Mouse (Mus musculus) heart, embryonic 12.5 days (tissue): Measurements from ENCODE around the gene Fah. TPM values are rescaled to one million over a fixed set of nuclear protein-coding genes. Genes with fewer than 3 reads are reported as not detected.

Source experiments
- ATAC-seq: fragments of 200-750 bp; cut with Nextera tagmentation; 2 replicates; pipeline ENCODE4 v1.8.0; 2017; ENCODE audit warnings: moderate TSS enrichment, moderate library complexity; ENCODE audit not compliant: insufficient number of reproducible peaks, low FRiP score
- H3K27ac ChIP-seq: fragments of 300-500 bp; sonication (generic); 2 replicates; pipeline ENCODE4 v1.5.1; 2016; ENCODE audit warnings: mild to moderate bottlenecking, moderate library complexity; ENCODE audit not compliant: poor library complexity, severe bottlenecking
- H3K27me3 ChIP-seq: fragments of 300-500 bp; sonication (generic); replicated peaks from 2 replicates; pipeline ENCODE4 v1.6.1; 2016; ENCODE audit warnings: mild to moderate bottlenecking, moderate library complexity
- H3K36me3 ChIP-seq: fragments of 300-500 bp; sonication (generic); 2 replicates; pipeline ENCODE4 v1.6.1; 2016; ENCODE audit warnings: mild to moderate bottlenecking, moderate library complexity
- H3K4me1 ChIP-seq: fragments of 300-500 bp; sonication (generic); replicated peaks from 2 replicates; pipeline ENCODE4 v1.6.1; 2016; ENCODE audit warnings: mild to moderate bottlenecking
- H3K4me2 ChIP-seq: fragments of 300-500 bp; sonication (generic); 2 replicates; pipeline ENCODE4 v1.6.1; 2016; ENCODE audit warnings: mild to moderate bottlenecking, moderate library complexity
- H3K4me3 ChIP-seq: fragments of 300-500 bp; sonication (generic); 2 replicates; pipeline ENCODE4 v1.5.1; 2016; ENCODE audit warnings: mild to moderate bottlenecking
- H3K9ac ChIP-seq: fragments of 300-500 bp; sonication (generic); 2 replicates; pipeline ENCODE4 v1.6.1; 2016; ENCODE audit warnings: mild to moderate bottlenecking, moderate library complexity
- H3K9me3 ChIP-seq: fragments of 300-500 bp; sonication (generic); replicated peaks from 2 replicates; pipeline ENCODE4 v1.6.1; 2016; ENCODE audit warnings: mild to moderate bottlenecking, moderate library complexity
- WGBS: fragments of 180-500 bp; shearing (Covaris S2); methylation state at CpG from one replicate; pipeline ENCODE4 v1.1.7; 2016; 5-methylcytosine and 5-hydroxymethylcytosine counted together
- polyA plus RNA-seq: library from polyadenylated mRNA; unstranded; fragments of >200 nt; fragmentation: Nextera tagmentation; extraction: Ambion mirVana; gene quantifications from 2 replicates; pipeline ENCODE4 v1.2.1, GENCODE M21; 2016

Gene Fah
- polyA plus RNA-seq, 1 experiment from 2014 or later, result 5.9 TPM

GRCm38 (mm10) chr7:84623718-84624117 lies 17.2 kb upstream of the Fah start:
- ATAC-seq, result no peak
- Histone ChIP-seq H3K36me3 (peaks cover 28% of the 10 kb centered on the region), H3K9ac (no peak overlapping the region), H3K27ac (no peak overlapping the region), H3K4me3 (no peak overlapping the region), H3K9me3 (0 out of 2 replicates have a peak, but pooled peaks cover 4% of the 10 kb centered on the region), H3K27me3 (no peaks in the 10 kb centered on the region), H3K4me2 (no peak overlapping the region), H3K4me1 (no peaks in the 10 kb centered on the region)
- WGBS, result 91% methylated on average over 4 of the region's 4 CpGs

GRCm38 (mm10) chr7:84620956-84621355 lies 14.4 kb upstream of the Fah start:
- H3K4me1 ChIP-seq, result no peaks in the 10 kb centered on the region
- H3K27me3 ChIP-seq, result no peaks in the 10 kb centered on the region
- ATAC-seq, result no peak
- 0 out of 2 replicates have a peak, but pooled peaks cover 4% of the 10 kb centered on the region for H3K9me3 ChIP-seq
- peaks cover 42% of the 10 kb centered on the region for H3K36me3 ChIP-seq
- H3K9ac ChIP-seq, result no peak overlapping the region
- H3K4me3 ChIP-seq, result no peak overlapping the region
- H3K27ac ChIP-seq, result no peak overlapping the region
- no peak overlapping the region for H3K4me2 ChIP-seq
- 95% methylated on average over 3 of the region's 3 CpGs for whole genome bisulfite sequencing

DNA sequence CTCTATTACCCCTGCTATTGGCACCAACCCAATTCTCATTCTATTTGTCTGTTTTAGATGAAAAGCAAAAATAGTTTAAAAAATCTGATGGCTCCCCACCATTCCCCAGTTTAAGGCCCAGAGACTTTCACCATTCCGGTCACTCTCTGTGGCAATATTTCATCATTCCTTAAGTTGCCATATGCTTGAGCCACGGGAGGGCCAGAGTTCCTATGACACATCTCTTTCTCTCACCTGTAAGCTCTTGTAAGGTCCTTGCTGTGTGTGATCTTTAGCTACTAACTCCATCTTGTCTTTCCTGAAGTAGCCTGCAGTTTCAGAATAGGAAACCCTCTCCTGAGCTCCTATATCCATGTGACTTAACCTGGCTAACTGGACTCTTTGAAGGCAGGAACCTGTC lies 12.4 kb upstream of the Fah start:
- WGBS, result 88% methylated on average over 2 of the region's 2 CpGs
- Histone ChIP-seq H3K9me3 (no peaks in the 10 kb centered on the region), H3K27ac (no peak overlapping the region), H3K4me1 (no peaks in the 10 kb centered on the region), H3K9ac (no peak overlapping the region), H3K36me3 (peaks cover 33% of the 10 kb centered on the region), H3K4me2 (no peak overlapping the region), H3K4me3 (no peak overlapping the region), H3K27me3 (no peaks in the 10 kb centered on the region)
- no peak for ATAC-seq

GRCm38 (mm10) chr7:84612445-84612844 lies 5.9 kb upstream of the Fah start:
- ATAC-seq, result no peak
- WGBS, result 74% methylated on average over 4 of the region's 4 CpGs
- H3K36me3 ChIP-seq, result peaks cover 14% of the 10 kb centered on the region
- H3K9ac ChIP-seq, result no peak overlapping the region
- no peaks in the 10 kb centered on the region for H3K27me3 ChIP-seq
- no peak overlapping the region for H3K4me3 ChIP-seq
- no peaks in the 10 kb centered on the region for H3K4me1 ChIP-seq
- no peaks in the 10 kb centered on the region for H3K9me3 ChIP-seq
- H3K27ac ChIP-seq, result no peak overlapping the region
- no peak overlapping the region for H3K4me2 ChIP-seq

- no peak overlapping the region for H3K4me2 ChIP-seq
- no peak overlapping the region for H3K4me3 ChIP-seq
- H3K36me3 ChIP-seq, result peaks cover 8% of the 10 kb centered on the region; the same call in 1 of the 2 replicates
- H3K9me3 ChIP-seq, result no peaks in the 10 kb centered on the region
- H3K27me3 ChIP-seq, result no peaks in the 10 kb centered on the region
- no peaks in the 10 kb centered on the region for H3K4me1 ChIP-seq
- no peak overlapping the region for H3K9ac ChIP-seq
- no peak for ATAC-seq
- H3K27ac ChIP-seq, result no peak overlapping the region
- 88% methylated on average over 1 of the region's 1 CpGs for WGBS
These were observed 5.1 kb upstream of the Fah start for GRCm38 (mm10) chr7:84611609-84612008.

- Histone ChIP-seq H3K36me3 (no peaks in the 10 kb centered on the region), H3K4me3 (peak overlapping the region; percentile 75), H3K27me3 (no peaks in the 10 kb centered on the region), H3K27ac (no peak overlapping the region), H3K4me1 (0 out of 2 replicates have a peak, but pooled peaks cover 7% of the 10 kb centered on the region), H3K4me2 (peak overlapping the region; percentile 100), H3K9ac (peak overlapping the region; percentile 73), H3K9me3 (no peaks in the 10 kb centered on the region)
- peak; percentile 91 for ATAC-seq
- under 1% methylated on average over 33 of the region's 36 CpGs for WGBS
These were observed 724 bp downstream of the Fah start for GRCm38 (mm10) chr7:84605704-84606292.

- H3K36me3 ChIP-seq, result no peaks in the 10 kb centered on the region
- WGBS, result 9% methylated on average over 19 of the region's 19 CpGs
- no peak overlapping the region for H3K27ac ChIP-seq
- H3K9me3 ChIP-seq, result no peaks in the 10 kb centered on the region
- no peaks in the 10 kb centered on the region for H3K27me3 ChIP-seq
- peak overlapping the region; percentile 73 for H3K9ac ChIP-seq
- no peak for ATAC-seq
- peak overlapping the region; percentile 100 for H3K4me2 ChIP-seq
- H3K4me3 ChIP-seq, result peak overlapping the region; percentile 75
- 0 out of 2 replicates have a peak, but pooled peaks cover 7% of the 10 kb centered on the region for H3K4me1 ChIP-seq
These were observed 1.4 kb downstream of the Fah start for GRCm38 (mm10) chr7:84605033-84605687.

DNA sequence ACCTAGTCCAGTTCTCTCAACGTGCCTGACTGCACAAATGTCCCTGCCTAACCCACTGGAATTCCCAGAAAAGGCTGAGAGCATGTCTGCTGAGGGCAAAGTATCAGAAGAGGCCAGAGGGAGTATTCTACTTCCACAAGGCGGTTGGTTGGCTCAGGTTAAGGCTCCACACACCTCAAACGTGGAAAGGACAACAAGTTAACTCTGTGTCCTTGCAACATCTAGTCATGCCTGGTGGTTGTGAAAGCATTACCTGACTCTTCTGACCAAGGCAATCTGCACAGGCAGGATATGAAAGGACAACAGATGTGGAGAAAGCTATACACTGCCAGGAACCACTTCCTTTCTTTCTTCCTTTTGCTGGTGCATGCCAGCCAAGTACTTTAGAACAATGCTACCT lies 2.0 kb downstream of the Fah start:
- Histone ChIP-seq H3K9ac (no peak overlapping the region), H3K36me3 (no peaks in the 10 kb centered on the region), H3K4me3 (no peak overlapping the region), H3K4me2 (0 out of 2 replicates have a peak overlapping the region, but pooled peaks have one; percentile 100), H3K9me3 (no peaks in the 10 kb centered on the region), H3K27ac (no peak overlapping the region), H3K4me1 (0 out of 2 replicates have a peak, but pooled peaks cover 7% of the 10 kb centered on the region), H3K27me3 (no peaks in the 10 kb centered on the region)
- 76% methylated on average over 3 of the region's 3 CpGs for WGBS
- no peak for ATAC-seq

GRCm38 (mm10) chr7:84601331-84601730 lies 5.2 kb downstream of the Fah start:
- 77% methylated on average over 3 of the region's 3 CpGs for WGBS
- no peak overlapping the region for H3K9ac ChIP-seq
- H3K4me1 ChIP-seq, result 0 out of 2 replicates have a peak, but pooled peaks cover 7% of the 10 kb centered on the region
- no peak overlapping the region for H3K27ac ChIP-seq
- H3K36me3 ChIP-seq, result no peaks in the 10 kb centered on the region
- no peaks in the 10 kb centered on the region for H3K9me3 ChIP-seq
- H3K4me2 ChIP-seq, result no peak overlapping the region
- no peak overlapping the region for H3K4me3 ChIP-seq
- H3K27me3 ChIP-seq, result no peaks in the 10 kb centered on the region
- ATAC-seq, result no peak

DNA sequence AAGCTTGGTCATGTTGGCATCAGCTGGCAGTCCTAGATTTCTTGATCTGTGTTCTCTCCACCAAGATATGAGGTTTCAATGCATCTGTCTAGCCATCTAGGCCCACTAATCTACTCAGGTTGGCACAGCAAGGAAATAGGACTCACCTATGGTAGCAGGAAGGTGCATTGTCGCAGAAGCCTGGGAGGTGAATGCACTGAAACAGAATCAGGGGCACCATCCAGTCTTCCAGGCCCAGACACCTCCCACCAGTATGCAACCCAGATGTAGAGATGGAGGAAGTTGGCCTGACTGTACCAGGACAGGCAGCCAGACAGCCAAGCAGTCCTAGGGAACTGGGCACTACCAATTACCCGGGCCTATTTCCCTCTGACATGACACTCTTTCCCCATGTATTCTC lies 5.9 kb downstream of the Fah start:
- Histone ChIP-seq H3K9ac (no peak overlapping the region), H3K27me3 (no peaks in the 10 kb centered on the region), H3K27ac (no peak overlapping the region), H3K4me2 (no peak overlapping the region), H3K4me3 (no peak overlapping the region), H3K9me3 (no peaks in the 10 kb centered on the region), H3K4me1 (0 out of 2 replicates have a peak, but pooled peaks cover 7% of the 10 kb centered on the region), H3K36me3 (no peaks in the 10 kb centered on the region)
- WGBS, result 90% methylated on average over 2 of the region's 2 CpGs
- no peak for ATAC-seq

- WGBS, result 71% methylated on average over 3 of the region's 3 CpGs
- H3K4me2 ChIP-seq, result no peak overlapping the region
- H3K4me3 ChIP-seq, result no peak overlapping the region
- no peaks in the 10 kb centered on the region for H3K36me3 ChIP-seq
- no peak for ATAC-seq
- no peaks in the 10 kb centered on the region for H3K9me3 ChIP-seq
- no peaks in the 10 kb centered on the region for H3K4me1 ChIP-seq
- H3K27ac ChIP-seq, result no peak overlapping the region
- H3K9ac ChIP-seq, result no peak overlapping the region
- no peaks in the 10 kb centered on the region for H3K27me3 ChIP-seq
These were observed 9.9 kb downstream of the Fah start for GRCm38 (mm10) chr7:84596633-84597032.
